Comparison of ENCODE assay signal across 16 mouse cellular contexts in genomic region chr6:67303210-67303609, GRCm38 (mm10).
"Had no signal": no experiment of that assay in that cellular context is flagged by ENCODE, and none has a peak within 500 bp of the region (broad histone marks: within the 10 kb centered on the region; RNA-seq: fewer than 3 reads in every experiment).

No protein-coding gene starts in this region.

- H3K36me3 ChIP-seq: limb, embryonic 13.5 days; liver, embryonic 13.5 days; lung, embryonic 15.5 days; midbrain, embryonic 10.5 days; stomach, embryonic 15.5 days had no signal

- H3K27me3 ChIP-seq: limb, embryonic 13.5 days; liver, embryonic 13.5 days; lung, embryonic 15.5 days; megakaryocyte, embryonic 14.5 days; stomach, embryonic 15.5 days had no signal

- H3K4me2 ChIP-seq: limb, embryonic 13.5 days; liver, embryonic 13.5 days; lung, embryonic 15.5 days; stomach, embryonic 15.5 days had no signal

- H3K4me3 ChIP-seq: limb, embryonic 13.5 days; liver, embryonic 13.5 days; lung, embryonic 15.5 days; megakaryocyte, embryonic 14.5 days; midbrain, embryonic 10.5 days; stomach, embryonic 15.5 days had no signal

- DNase-seq: kidney, adult 18-20 months; kidney, postnatal 14 days; kidney, postnatal 4 days; left cerebral cortex, postnatal 4 days; liver, embryonic 13.5 days; lung, postnatal 10 days; lung, postnatal 36 days; midbrain, embryonic 14.5 days; right cerebral cortex, postnatal 14 days; right cerebral cortex, postnatal 4 days had no signal

- H3K9me3 ChIP-seq: limb, embryonic 13.5 days; liver, embryonic 13.5 days; lung, embryonic 15.5 days; megakaryocyte, embryonic 14.5 days; midbrain, embryonic 10.5 days; stomach, embryonic 15.5 days had no signal

- H3K9ac ChIP-seq: limb, embryonic 13.5 days; liver, embryonic 13.5 days; lung, embryonic 15.5 days; stomach, embryonic 15.5 days had no signal

- H3K27ac ChIP-seq: limb, embryonic 13.5 days; liver, embryonic 13.5 days; lung, embryonic 15.5 days; midbrain, embryonic 10.5 days; stomach, embryonic 15.5 days had no signal

- H3K4me1 ChIP-seq: lung, embryonic 15.5 days; midbrain, embryonic 10.5 days; stomach, embryonic 15.5 days had no signal

- ATAC-seq: intestine, embryonic 16.5 days had no signal
